Mouse (Mus musculus): ENCODE results near the gene Gm14443. TPM values are rescaled to one million over a fixed set of nuclear protein-coding genes. Genes with fewer than 3 reads are reported as not detected.

Gm14443 gene
- 2.4 TPM for polyA plus RNA-seq (2014; fragmentation: Illumina TruSeq; extraction: RNeasy Lipid Tissue Mini Kit (QIAGEN cat#74804); ENCODE audit: low read depth, low replicate concordance)

GRCm38 (mm10) chr2:175175401-175176180, at the start of gene Gm14443:
Gene Gm14443, minus strand, starts transcription at chr2:175175871.

GRCm38 (mm10) chr2:175206732-175207131, 31.1 kb upstream of the Gm14443 start, which contains the start of gene Gm14391:
Gene Gm14391, minus strand, starts transcription at chr2:175206917.

GRCm38 (mm10) chr2:175141993-175142295, 33.7 kb downstream of the Gm14443 start, which contains the start of gene Gm14399:
Gene Gm14399, minus strand, starts transcription at chr2:175142012.

Other genes with a start within 250 kb of the Gm14443 start
- 1.4 TPM for gene Gm14444, start 165.6 kb downstream of the Gm14443 start, polyA plus RNA-seq (2014; fragmentation: Illumina TruSeq; extraction: RNeasy Lipid Tissue Mini Kit (QIAGEN cat#74804); ENCODE audit: low read depth, low replicate concordance)
- 1.0 TPM for gene Gm14393, start 108.1 kb downstream of the Gm14443 start, polyA plus RNA-seq (2014; fragmentation: Illumina TruSeq; extraction: RNeasy Lipid Tissue Mini Kit (QIAGEN cat#74804); ENCODE audit: low read depth, low replicate concordance)
- gene Gm14399, start 33.9 kb downstream of the Gm14443 start, polyA plus RNA-seq (2014; fragmentation: Illumina TruSeq; extraction: RNeasy Lipid Tissue Mini Kit (QIAGEN cat#74804); ENCODE audit: low read depth, low replicate concordance) = 6.3 TPM
- gene Gm14391, start 31.0 kb upstream of the Gm14443 start, polyA plus RNA-seq (2014; fragmentation: Illumina TruSeq; extraction: RNeasy Lipid Tissue Mini Kit (QIAGEN cat#74804); ENCODE audit: low read depth, low replicate concordance) = 5.3 TPM
- gene Gm14440, start 99.3 kb upstream of the Gm14443 start, polyA plus RNA-seq (2014; fragmentation: Illumina TruSeq; extraction: RNeasy Lipid Tissue Mini Kit (QIAGEN cat#74804); ENCODE audit: low read depth, low replicate concordance) = 1.3 TPM
- gene Gm4631, start 162.3 kb upstream of the Gm14443 start, polyA plus RNA-seq (2014; fragmentation: Illumina TruSeq; extraction: RNeasy Lipid Tissue Mini Kit (QIAGEN cat#74804); ENCODE audit: low read depth, low replicate concordance) = 9.5 TPM
- 2.1 TPM for gene Zfp968, start 196.6 kb upstream of the Gm14443 start, polyA plus RNA-seq (2014; fragmentation: Illumina TruSeq; extraction: RNeasy Lipid Tissue Mini Kit (QIAGEN cat#74804); ENCODE audit: low read depth, low replicate concordance)

All from testis, adult 10 weeks (tissue).